Mouse (Mus musculus): ENCODE data around the gene Dolpp1. TPM values are rescaled to one million over a fixed set of nuclear protein-coding genes. Genes with fewer than 3 reads are reported as not detected.

Gene Dolpp1
- polyA plus RNA-seq (2015; fragmentation: Nextera tagmentation; extraction: Ambion mirVana) = 51.4 and 52.0 TPM in 2 replicates

DNA sequence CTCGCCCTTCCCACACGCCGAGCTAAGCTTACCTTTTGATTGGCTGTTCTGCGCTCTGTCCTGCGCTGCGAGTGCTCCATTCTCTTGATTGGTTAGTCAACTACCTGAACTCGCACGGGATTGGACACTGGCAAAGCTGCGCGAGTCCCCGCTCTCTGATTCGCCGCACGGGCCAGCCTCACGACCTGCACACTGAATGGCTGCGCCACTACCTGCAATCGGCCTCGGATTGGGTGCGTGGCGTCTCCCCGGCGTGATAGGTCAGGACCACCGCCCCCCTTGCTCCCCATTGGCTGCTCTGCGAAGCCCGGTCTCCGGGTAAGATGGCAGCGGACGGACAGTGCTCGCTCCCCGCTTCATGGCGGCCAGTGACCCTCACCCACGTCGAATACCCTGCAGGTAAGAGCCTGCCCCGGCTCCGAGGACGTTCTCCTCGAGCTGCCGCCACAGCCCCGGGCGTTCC lies at the start of gene Dolpp1:
Gene Dolpp1 (plus strand): TSS at position 141 of the 463 bp plus-strand sequence.
- peak within 1 kb of the TSS; percentile 77 for H3K9ac ChIP-seq
- H3K4me3 ChIP-seq = peak within 1 kb of the TSS; percentile 63
- WGBS = under 1% methylated on average over 40 of the region's 40 CpGs
- H3K4me2 ChIP-seq = peak within 1 kb of the TSS; percentile 97
- peaks cover 24% of the 10 kb centered on the region for H3K4me1 ChIP-seq (replicated peaks)
- peak; percentile 99 for ATAC-seq (ENCODE audit: low read depth)
- peaks cover 16% of the 10 kb centered on the region for H3K36me3 ChIP-seq
- no peaks in the 10 kb centered on the region for H3K9me3 ChIP-seq
- peak within 1 kb of the TSS; percentile 94 for H3K27ac ChIP-seq (replicated peaks)
- H3K27me3 ChIP-seq = no peaks in the 10 kb centered on the region

DNA sequence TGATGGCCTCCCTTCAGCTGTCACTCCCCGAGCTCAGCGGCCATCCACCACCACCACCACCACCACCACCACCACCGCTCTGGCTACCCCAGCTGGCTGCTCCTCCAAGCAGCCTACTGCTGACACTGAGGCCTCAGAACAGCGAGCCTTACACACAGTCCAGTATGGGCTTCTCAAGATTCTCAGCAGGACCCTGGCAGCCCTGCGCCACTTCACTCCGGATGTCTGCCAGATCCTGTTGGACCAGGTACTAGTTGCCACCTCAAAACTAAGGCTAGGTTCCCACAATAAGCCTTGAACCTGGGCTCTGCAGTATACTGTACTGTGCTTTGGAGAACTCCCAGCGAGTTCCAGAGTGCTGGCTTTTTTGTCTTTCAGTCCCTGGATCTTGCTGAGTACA lies 49.5 kb upstream of the Dolpp1 start:
- WGBS = 97% methylated on average over 7 of the region's 7 CpGs
- no peak for ATAC-seq (ENCODE audit: low read depth)
- H3K9ac ChIP-seq = no peak overlapping the region
- H3K27me3 ChIP-seq = no peaks in the 10 kb centered on the region
- no peaks in the 10 kb centered on the region for H3K4me1 ChIP-seq (replicated peaks)
- H3K9me3 ChIP-seq = no peaks in the 10 kb centered on the region
- H3K4me3 ChIP-seq = no peak overlapping the region
- H3K27ac ChIP-seq (replicated peaks) = no peak overlapping the region
- H3K4me2 ChIP-seq = no peak overlapping the region
- H3K36me3 ChIP-seq = peaks cover 97% of the 10 kb centered on the region

DNA sequence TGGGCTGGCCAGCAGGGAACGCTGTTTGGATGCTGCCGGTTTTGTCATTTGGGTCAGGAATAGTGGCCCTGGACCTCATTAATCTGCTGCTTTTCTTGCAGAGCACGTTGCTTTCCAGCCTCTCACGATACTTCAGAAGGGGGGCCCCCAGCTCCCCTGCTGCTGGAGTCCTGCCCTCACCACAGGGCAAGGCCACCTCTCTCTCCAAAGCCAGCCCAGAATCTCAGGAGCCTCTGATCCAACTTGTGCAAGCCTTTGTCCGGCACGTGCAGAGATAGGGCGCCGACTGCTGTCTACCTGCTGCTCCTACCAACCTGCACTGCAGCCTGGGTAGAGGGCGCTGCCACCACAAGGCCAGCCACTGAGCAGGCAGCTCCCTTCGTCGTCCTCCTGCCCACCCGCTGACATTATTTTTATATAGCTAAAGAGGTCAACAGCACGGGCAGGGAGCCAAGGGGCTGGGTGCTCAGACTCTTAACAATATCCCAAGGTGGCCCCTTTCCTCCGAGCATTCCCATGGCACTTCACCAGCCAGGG lies 48.4 kb upstream of the Dolpp1 start:
- WGBS = 74% methylated on average over 14 of the region's 14 CpGs
- H3K4me2 ChIP-seq = no peak overlapping the region
- H3K9ac ChIP-seq = no peak overlapping the region
- no peak for ATAC-seq (ENCODE audit: low read depth)
- H3K27me3 ChIP-seq = no peaks in the 10 kb centered on the region
- H3K4me3 ChIP-seq = no peak overlapping the region
- no peaks in the 10 kb centered on the region for H3K9me3 ChIP-seq
- H3K27ac ChIP-seq (replicated peaks) = no peak overlapping the region
- no peaks in the 10 kb centered on the region for H3K4me1 ChIP-seq (replicated peaks)
- peaks cover 100% of the 10 kb centered on the region for H3K36me3 ChIP-seq

DNA sequence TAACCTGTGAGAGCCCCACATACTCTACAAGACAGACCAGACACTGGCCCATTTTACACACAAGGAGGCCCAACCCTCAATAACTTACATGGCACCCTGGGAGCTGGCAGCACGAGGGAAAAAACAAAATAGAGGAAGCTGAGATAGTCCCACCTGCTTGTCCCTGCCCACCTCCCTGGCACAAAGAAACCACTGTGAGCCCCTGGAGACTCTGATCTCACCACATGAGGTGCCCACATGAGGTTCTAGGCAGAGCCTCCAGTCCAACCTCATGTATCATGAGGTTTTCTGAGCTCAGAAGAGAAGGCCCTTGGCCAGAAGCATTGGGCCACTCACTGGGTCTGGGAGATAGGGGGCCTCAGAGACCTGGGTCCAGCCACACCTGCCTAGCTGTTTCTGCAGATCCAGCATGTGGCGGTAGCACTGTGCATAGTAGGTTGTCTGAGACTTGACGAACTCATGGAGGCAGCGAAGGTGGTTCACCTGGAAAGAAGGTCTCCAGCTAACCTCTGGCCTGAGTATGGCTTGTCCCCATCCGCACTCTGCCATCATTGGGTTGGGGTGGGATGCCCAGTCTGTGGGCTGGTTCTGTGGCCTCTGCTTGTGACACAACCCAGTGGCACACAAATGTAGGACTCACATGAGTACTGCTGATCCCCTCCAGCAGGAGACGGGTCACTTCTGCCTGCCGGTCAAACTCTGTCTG lies 45.9 kb upstream of the Dolpp1 start:
- no peak for ATAC-seq (ENCODE audit: low read depth)
- Histone ChIP-seq H3K9me3 (no peaks in the 10 kb centered on the region), H3K4me3 (no peak overlapping the region), H3K4me1 (replicated peaks) (no peaks in the 10 kb centered on the region), H3K36me3 (peaks cover 100% of the 10 kb centered on the region), H3K27ac (replicated peaks) (no peak overlapping the region), H3K9ac (no peak overlapping the region), H3K27me3 (no peaks in the 10 kb centered on the region), H3K4me2 (no peak overlapping the region)
- WGBS = 93% methylated on average over 7 of the region's 7 CpGs

DNA sequence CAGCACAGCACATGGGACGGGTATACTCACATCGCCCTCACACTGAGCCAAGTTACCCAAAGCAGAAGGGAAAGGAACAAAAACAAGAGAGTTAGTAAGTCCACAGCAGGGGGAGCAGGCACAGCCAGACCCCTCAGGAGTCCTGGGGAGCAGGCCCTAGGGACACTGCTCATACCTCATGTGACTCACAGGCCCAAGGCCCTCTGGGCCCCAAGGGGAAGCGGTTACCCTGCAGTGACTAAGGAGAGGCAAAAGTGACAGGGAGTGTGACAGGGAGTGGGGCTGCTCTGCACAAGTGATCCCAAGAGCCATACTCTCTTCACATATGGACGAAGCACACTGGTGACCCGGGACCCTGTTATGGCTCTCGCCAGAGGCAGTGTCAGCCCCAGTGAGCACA lies 42.9 kb upstream of the Dolpp1 start:
- 89% methylated on average over 6 of the region's 6 CpGs for WGBS
- no peaks in the 10 kb centered on the region for H3K27me3 ChIP-seq
- H3K9ac ChIP-seq = no peak overlapping the region
- H3K4me2 ChIP-seq = no peak overlapping the region
- no peak for ATAC-seq (ENCODE audit: low read depth)
- no peak overlapping the region for H3K4me3 ChIP-seq
- H3K4me1 ChIP-seq (replicated peaks) = no peaks in the 10 kb centered on the region
- H3K36me3 ChIP-seq = peaks cover 89% of the 10 kb centered on the region
- no peaks in the 10 kb centered on the region for H3K9me3 ChIP-seq
- no peak overlapping the region for H3K27ac ChIP-seq (replicated peaks)

DNA sequence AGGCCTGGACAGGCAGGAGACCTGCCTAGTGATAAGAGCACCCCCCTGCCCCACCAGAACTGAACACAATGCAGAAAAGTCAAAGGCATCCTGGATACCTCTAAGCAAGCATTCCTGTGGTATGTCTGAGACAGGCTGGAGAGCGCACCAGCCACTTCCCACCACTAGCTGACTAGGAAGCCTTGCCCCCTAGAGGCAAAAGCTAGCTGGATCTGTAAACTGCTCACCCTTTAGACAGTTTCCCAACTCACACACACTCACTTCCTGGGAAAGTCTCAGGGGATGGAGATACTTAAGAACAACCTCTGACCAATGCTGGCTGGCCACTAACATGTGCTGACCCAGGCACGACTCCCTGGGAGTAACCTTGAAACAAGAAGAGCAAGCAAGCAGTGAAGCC lies 40.9 kb upstream of the Dolpp1 start:
- no peak overlapping the region for H3K4me3 ChIP-seq
- H3K27ac ChIP-seq (replicated peaks) = no peak overlapping the region
- no peaks in the 10 kb centered on the region for H3K27me3 ChIP-seq
- H3K4me1 ChIP-seq (replicated peaks) = peaks cover 15% of the 10 kb centered on the region
- no peak for ATAC-seq (ENCODE audit: low read depth)
- H3K9ac ChIP-seq = no peak overlapping the region
- no peaks in the 10 kb centered on the region for H3K9me3 ChIP-seq
- peaks cover 82% of the 10 kb centered on the region for H3K36me3 ChIP-seq
- no peak overlapping the region for H3K4me2 ChIP-seq
- 79% methylated on average over 2 of the region's 2 CpGs for WGBS

DNA sequence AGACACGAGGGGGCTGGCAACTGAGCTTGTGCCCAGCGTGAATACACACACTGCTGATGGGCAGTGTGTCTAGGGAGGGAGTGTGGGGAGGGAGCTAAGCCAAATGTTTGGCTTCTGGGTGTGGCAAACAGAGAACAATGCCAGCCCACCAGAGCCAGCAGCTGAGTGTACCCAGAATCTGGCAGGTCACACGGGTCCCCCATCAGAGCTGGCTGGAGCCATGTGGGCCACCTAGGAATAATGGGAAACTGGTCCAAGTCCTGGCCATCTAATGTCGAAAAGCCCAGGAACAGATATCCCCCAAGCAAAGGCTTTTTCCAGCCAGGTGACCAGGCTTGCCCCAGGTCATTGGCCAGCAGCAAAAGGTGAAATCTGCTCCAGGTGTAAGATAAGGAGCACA lies 36.2 kb upstream of the Dolpp1 start:
- Histone ChIP-seq H3K27ac (replicated peaks) (peak overlapping the region; percentile 30; the same call in 1 of the 2 replicates), H3K9ac (peak overlapping the region; percentile 26; the same call in 1 of the 2 replicates)
- ATAC-seq (ENCODE audit: low read depth) = no peak

DNA sequence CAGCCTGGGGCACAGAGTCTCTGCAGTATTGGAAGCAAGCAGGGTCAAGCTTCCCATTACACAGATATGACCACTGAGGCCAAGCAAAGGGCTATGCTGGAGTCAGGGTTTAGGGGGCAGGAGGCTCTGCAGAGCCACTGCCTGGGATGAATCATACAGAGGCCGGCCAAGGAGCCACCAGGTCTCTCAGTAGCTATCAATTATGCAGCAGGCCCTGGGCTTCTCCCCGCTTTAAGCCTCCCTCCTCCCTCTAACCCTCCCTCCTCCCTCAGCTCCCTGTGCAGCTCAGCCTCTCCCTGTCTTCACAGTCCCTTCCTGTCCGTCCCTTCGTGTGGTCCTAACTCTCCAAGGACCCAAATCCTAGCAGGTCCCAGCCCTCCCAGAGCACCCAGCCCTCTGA lies 35.8 kb upstream of the Dolpp1 start:
- H3K4me2 ChIP-seq = no peak overlapping the region
- H3K36me3 ChIP-seq = peaks cover 31% of the 10 kb centered on the region
- peaks cover 47% of the 10 kb centered on the region for H3K4me1 ChIP-seq (replicated peaks)
- H3K27me3 ChIP-seq = no peaks in the 10 kb centered on the region
- peak overlapping the region; percentile 30; the same call in 1 of the 2 replicates for H3K27ac ChIP-seq (replicated peaks)
- 67% methylated on average over 4 of the region's 4 CpGs for WGBS
- H3K9ac ChIP-seq = peak overlapping the region; percentile 93; the same call in 1 of the 2 replicates
- ATAC-seq (ENCODE audit: low read depth) = no peak
- no peak overlapping the region for H3K4me3 ChIP-seq
- H3K9me3 ChIP-seq = no peaks in the 10 kb centered on the region

More for the DNA sequence above, 36.2 kb upstream of the Dolpp1 start:
- no peaks in the 10 kb centered on the region for H3K27me3 ChIP-seq
- peaks cover 35% of the 10 kb centered on the region for H3K36me3 ChIP-seq
- H3K4me1 ChIP-seq (replicated peaks) = peaks cover 47% of the 10 kb centered on the region
- WGBS = 65% methylated on average over 4 of the region's 4 CpGs
- no peak overlapping the region for H3K4me3 ChIP-seq
- H3K9me3 ChIP-seq = no peaks in the 10 kb centered on the region
- H3K4me2 ChIP-seq = no peak overlapping the region

DNA sequence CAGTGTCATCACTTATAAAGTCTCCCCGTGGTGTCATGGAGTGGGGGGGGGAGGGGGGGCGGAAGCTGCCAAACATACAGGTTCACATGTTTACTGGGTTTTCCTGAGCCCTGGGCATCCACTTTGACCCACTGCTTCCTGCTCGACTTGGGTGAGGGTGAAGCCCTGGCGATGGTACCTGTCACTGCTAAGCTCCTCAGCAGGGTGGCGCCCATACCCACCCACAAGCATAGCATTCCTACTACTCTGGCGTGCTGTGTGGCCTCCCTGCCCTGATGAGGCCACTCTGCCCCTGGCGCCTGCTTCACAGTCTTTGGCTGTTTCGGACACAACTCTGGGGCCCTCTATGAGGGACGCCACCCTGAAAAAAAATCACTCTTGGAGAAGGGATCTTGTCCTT lies 35.1 kb upstream of the Dolpp1 start:
- ATAC-seq (ENCODE audit: low read depth) = no peak
- H3K4me1 ChIP-seq (replicated peaks) = peaks cover 47% of the 10 kb centered on the region
- 75% methylated on average over 9 of the region's 9 CpGs for WGBS
- H3K4me2 ChIP-seq = peak overlapping the region; percentile 15; the same call in 1 of the 2 replicates
- H3K4me3 ChIP-seq = no peak overlapping the region
- H3K27me3 ChIP-seq = no peaks in the 10 kb centered on the region
- H3K36me3 ChIP-seq = peaks cover 30% of the 10 kb centered on the region
- H3K27ac ChIP-seq (replicated peaks) = no peak overlapping the region
- H3K9ac ChIP-seq = 0 out of 2 replicates have a peak overlapping the region, but pooled peaks have one; percentile 93
- H3K9me3 ChIP-seq = no peaks in the 10 kb centered on the region

DNA sequence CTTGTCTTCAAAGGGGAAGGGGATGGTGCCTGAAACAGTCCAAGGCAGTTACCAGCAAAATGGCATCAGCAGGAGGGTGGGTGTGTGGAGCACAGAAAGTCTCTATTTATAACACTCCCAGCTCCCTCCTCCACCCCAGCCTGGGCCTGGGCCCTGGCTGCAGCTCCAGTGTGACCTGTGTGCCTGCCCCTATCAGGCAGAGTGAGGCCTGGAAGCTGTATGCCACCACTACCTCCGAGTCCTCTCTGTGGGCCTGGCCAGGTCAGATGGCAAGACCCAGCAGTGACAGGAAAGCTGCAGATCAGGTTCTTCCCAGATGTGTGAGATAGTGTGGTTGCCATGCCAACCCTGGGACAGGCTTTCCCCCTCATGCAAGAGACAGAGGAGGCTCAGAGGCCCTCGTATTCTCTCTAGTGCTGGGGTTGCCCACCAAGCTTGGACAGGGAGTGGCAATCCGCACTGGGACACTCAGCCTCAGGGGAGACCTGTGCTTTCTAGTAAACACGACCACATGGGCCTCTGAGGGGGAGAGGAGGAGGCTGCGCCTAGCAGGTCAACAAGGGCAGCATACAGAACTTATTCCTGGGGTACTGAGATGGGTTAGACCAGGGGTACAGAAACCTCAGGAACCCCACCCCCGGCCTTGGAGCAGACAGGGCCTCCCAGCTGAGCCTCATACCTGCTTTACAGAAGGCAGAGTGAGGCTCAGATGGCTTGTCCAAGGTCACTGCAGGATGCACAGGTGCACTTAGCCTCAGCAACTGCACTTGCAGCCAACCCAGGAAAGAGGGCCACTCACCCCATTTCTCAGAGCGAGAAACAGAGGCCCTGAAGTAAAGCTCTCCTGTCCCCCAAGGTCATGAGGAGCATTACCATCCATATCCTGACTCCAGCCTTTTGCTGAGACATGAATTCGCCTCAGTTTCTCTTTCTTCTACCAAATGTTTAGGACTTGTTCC lies 34.2 kb upstream of the Dolpp1 start:
- no peaks in the 10 kb centered on the region for H3K27me3 ChIP-seq
- WGBS = 64% methylated on average over 8 of the region's 8 CpGs
- H3K9me3 ChIP-seq = no peaks in the 10 kb centered on the region
- peak overlapping the region; percentile 82 for H3K4me3 ChIP-seq
- H3K36me3 ChIP-seq = peaks cover 26% of the 10 kb centered on the region
- no peak for ATAC-seq (ENCODE audit: low read depth)
- H3K9ac ChIP-seq = peak overlapping the region; percentile 93
- peak overlapping the region; percentile 96 for H3K4me2 ChIP-seq
- H3K4me1 ChIP-seq (replicated peaks) = peaks cover 47% of the 10 kb centered on the region
- H3K27ac ChIP-seq (replicated peaks) = peak overlapping the region; percentile 76; the same call in 1 of the 2 replicates

DNA sequence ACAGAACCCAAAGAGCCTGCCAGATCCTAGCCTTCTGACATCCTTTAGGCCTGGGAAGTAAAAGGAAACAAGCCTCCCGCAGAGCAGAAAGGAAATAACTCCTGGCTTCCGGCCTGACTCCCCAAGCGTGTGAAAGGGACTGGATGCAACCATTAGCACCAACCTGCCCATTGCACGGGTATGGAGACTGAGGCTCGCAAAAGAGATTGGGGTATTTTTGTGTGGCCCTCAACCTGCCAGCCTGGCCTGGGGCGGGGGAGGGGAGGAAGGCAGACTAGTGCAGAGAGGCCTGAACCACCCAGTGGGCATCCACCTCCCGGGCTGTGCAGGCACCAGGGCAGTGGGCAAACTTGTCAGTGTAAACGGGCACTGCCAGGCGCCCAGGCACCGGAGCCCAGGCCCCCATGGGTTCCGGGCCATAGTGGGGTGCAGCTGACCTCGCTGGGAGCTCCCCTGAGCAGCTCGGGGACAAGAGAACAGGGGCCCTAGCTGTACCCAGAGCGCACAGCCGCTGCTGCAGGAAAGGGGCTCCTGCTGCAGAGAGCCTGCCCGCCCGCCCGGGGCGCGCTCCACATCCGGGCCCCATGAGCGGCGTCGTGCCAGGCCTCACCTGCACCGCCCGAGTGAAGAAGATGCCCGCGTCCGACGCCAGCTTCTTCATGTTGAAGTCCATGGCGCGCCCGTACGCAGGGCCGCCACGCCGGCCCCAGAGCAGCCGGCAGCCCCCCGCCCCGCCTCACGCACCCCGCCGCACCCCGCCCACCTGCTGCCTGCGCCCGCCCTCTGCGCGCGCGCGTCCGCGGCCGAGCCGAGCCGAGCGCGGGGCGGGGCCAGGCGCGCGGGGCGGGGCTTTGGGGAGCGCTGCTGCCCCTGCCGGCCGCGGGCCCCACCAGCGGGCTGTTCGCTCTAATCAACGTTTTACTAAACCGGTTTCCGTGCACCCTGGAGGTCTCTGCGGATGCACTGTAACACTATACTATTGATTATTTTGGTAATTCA lies 33.2 kb upstream of the Dolpp1 start, which contains the start of gene Sh3glb2:
Gene Sh3glb2 (minus strand): TSS at position 805 of the 999 bp plus-strand sequence.
- Histone ChIP-seq H3K27ac (replicated peaks) (peak within 1 kb of the TSS; percentile 76), H3K9me3 (no peaks in the 10 kb centered on the region), H3K27me3 (no peaks in the 10 kb centered on the region), H3K4me2 (peak within 1 kb of the TSS; percentile 96), H3K4me3 (peak within 1 kb of the TSS; percentile 82), H3K36me3 (peaks cover 16% of the 10 kb centered on the region), H3K9ac (peak within 1 kb of the TSS; percentile 93), H3K4me1 (replicated peaks) (peaks cover 51% of the 10 kb centered on the region)
- 3% methylated on average over 67 of the region's 73 CpGs for WGBS
- peak; percentile 77 for ATAC-seq (ENCODE audit: low read depth)
